Mouse (Mus musculus): Measurements from ENCODE around the gene Lman1l. TPM values are rescaled to one million over a fixed set of nuclear protein-coding genes. Genes with fewer than 3 reads are reported as not detected.

Lman1l gene
- polyA plus RNA-seq, 1 experiment from 2014 or later, result not detected

DNA sequence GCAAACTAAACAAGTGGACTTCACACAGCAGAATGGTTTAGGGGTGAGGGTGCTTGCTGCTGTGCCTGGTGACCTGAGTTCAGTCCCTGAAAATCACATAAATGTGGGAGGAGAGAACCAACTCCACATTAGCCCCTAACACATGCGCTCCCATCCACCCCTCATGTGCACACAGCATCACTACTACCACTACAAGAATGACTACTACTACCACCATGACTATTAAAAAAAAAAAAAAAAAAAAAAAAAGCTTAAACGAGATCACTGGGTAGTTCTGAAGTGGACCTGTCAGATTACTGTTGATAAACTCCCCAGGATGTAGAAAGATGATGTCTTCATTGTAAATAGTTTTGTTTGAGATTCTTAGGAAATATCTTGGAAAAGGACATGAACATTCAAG lies 61.0 kb downstream of the Lman1l start:
- WGBS, result 72% methylated on average over 2 of the region's 2 CpGs
- Histone ChIP-seq H3K27ac (ENCODE audit: poor library complexity, severe bottlenecking) (no peak overlapping the region), H3K27me3 (replicated peaks) (no peaks in the 10 kb centered on the region), H3K9ac (no peak overlapping the region), H3K4me1 (replicated peaks) (peaks cover 25% of the 10 kb centered on the region), H3K4me2 (no peak overlapping the region), H3K4me3 (no peak overlapping the region), H3K36me3 (no peaks in the 10 kb centered on the region), H3K9me3 (replicated peaks) (no peaks in the 10 kb centered on the region)
- no peak for ATAC-seq (ENCODE audit: insufficient number of reproducible peaks, low FRiP score)

DNA sequence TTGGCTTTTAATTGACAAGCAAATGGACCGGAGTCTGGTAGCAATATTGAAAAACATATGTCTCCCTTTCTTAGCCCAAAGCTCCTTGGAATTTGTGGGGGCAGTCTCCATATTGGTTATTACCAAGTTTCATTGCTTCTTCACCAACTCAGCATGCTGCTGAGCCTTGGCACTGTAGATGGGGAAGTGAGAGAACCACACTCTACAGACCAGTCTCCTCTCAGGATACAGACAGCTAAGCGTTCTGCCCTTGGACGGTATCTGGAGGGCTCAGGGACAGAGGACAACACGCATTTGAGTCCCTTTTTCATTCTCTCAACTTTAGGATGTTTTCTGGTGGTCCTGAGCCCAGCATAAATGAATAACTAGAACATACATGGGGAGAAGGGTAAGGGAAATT lies 61.9 kb downstream of the Lman1l start:
- 68% methylated on average over 4 of the region's 4 CpGs for WGBS
- H3K4me1 ChIP-seq (replicated peaks), result peaks cover 25% of the 10 kb centered on the region
- H3K27me3 ChIP-seq (replicated peaks), result no peaks in the 10 kb centered on the region
- no peak overlapping the region for H3K4me3 ChIP-seq
- no peak for ATAC-seq (ENCODE audit: insufficient number of reproducible peaks, low FRiP score)
- no peak overlapping the region for H3K9ac ChIP-seq
- H3K9me3 ChIP-seq (replicated peaks), result no peaks in the 10 kb centered on the region
- no peak overlapping the region for H3K4me2 ChIP-seq
- H3K36me3 ChIP-seq, result no peaks in the 10 kb centered on the region
- no peak overlapping the region for H3K27ac ChIP-seq (ENCODE audit: poor library complexity, severe bottlenecking)

GRCm38 (mm10) chr9:57557215-57557614 lies 63.4 kb downstream of the Lman1l start:
- H3K4me3 ChIP-seq, result no peak overlapping the region
- H3K27me3 ChIP-seq (replicated peaks), result no peaks in the 10 kb centered on the region
- H3K9ac ChIP-seq, result no peak overlapping the region
- 72% methylated on average over 3 of the region's 3 CpGs for WGBS
- peaks cover 15% of the 10 kb centered on the region for H3K4me1 ChIP-seq (replicated peaks)
- H3K27ac ChIP-seq (ENCODE audit: poor library complexity, severe bottlenecking), result no peak overlapping the region
- no peak for ATAC-seq (ENCODE audit: insufficient number of reproducible peaks, low FRiP score)
- no peaks in the 10 kb centered on the region for H3K9me3 ChIP-seq (replicated peaks)
- no peak overlapping the region for H3K4me2 ChIP-seq
- no peaks in the 10 kb centered on the region for H3K36me3 ChIP-seq

Other genes starting within 250 kb of the Lman1l start
- gene Ppcdc, start 180.7 kb downstream of the Lman1l start, polyA plus RNA-seq (2016; fragmentation: Nextera tagmentation; extraction: Ambion mirVana), result 19.4 and 20.2 TPM in 2 replicates
- 11.8 and 12.3 TPM in 2 replicates for gene Scamp5, start 152.7 kb downstream of the Lman1l start, polyA plus RNA-seq (2016; fragmentation: Nextera tagmentation; extraction: Ambion mirVana)
- 12.9 and 14.2 TPM in 2 replicates for gene Rpp25, start 116.7 kb downstream of the Lman1l start, polyA plus RNA-seq (2016; fragmentation: Nextera tagmentation; extraction: Ambion mirVana)
- 1,377 and 1,385 TPM in 2 replicates for gene Cox5a, start 99.5 kb downstream of the Lman1l start, polyA plus RNA-seq (2016; fragmentation: Nextera tagmentation; extraction: Ambion mirVana)
- gene Fam219b, start 83.2 kb downstream of the Lman1l start, polyA plus RNA-seq (2016; fragmentation: Nextera tagmentation; extraction: Ambion mirVana), result 12.8 TPM in 2 replicates
- 75.6 and 82.6 TPM in 2 replicates for gene Mpi, start 68.0 kb downstream of the Lman1l start, polyA plus RNA-seq (2016; fragmentation: Nextera tagmentation; extraction: Ambion mirVana)
- gene Scamp2, start 59.8 kb downstream of the Lman1l start, polyA plus RNA-seq (2016; fragmentation: Nextera tagmentation; extraction: Ambion mirVana), result 52.5 and 55.6 TPM in 2 replicates
- gene Ulk3, start 31.3 kb downstream of the Lman1l start, polyA plus RNA-seq (2016; fragmentation: Nextera tagmentation; extraction: Ambion mirVana), result 18.1 and 19.5 TPM in 2 replicates
- gene Cplx3, start 14.5 kb downstream of the Lman1l start, polyA plus RNA-seq (2016; fragmentation: Nextera tagmentation; extraction: Ambion mirVana), result not detected in 2 replicates
- 16.4 TPM in 2 replicates for gene Csk, start 32.9 kb upstream of the Lman1l start, polyA plus RNA-seq (2016; fragmentation: Nextera tagmentation; extraction: Ambion mirVana)
- gene Cyp1a2, start 62.9 kb upstream of the Lman1l start, polyA plus RNA-seq (2016; fragmentation: Nextera tagmentation; extraction: Ambion mirVana), result not detected in 2 replicates
- not detected in 2 replicates for gene Cyp1a1, start 67.2 kb upstream of the Lman1l start, polyA plus RNA-seq (2016; fragmentation: Nextera tagmentation; extraction: Ambion mirVana)
- 21.2 and 21.3 TPM in 2 replicates for gene Edc3, start 87.8 kb upstream of the Lman1l start, polyA plus RNA-seq (2016; fragmentation: Nextera tagmentation; extraction: Ambion mirVana)
- 67.0 and 68.1 TPM in 2 replicates for gene Clk3, start 145.1 kb upstream of the Lman1l start, polyA plus RNA-seq (2016; fragmentation: Nextera tagmentation; extraction: Ambion mirVana)
- gene Arid3b, start 216.0 kb upstream of the Lman1l start, polyA plus RNA-seq (2016; fragmentation: Nextera tagmentation; extraction: Ambion mirVana), result 27.0 and 29.8 TPM in 2 replicates

Measured in heart, embryonic 12.5 days (tissue).